Comparison of ENCODE assay signal across 9 mouse cellular contexts in genomic region chr2:64915448-64915847, GRCm38 (mm10).
DNase-seq lines count a peak whose midpoint lies in the region; ATAC-seq and TF ChIP-seq lines count a peak whose summit lies in the region.
"Had no signal": no experiment of that assay in that cellular context is flagged by ENCODE, and none has a peak within 500 bp of the region (broad histone marks: within the 10 kb centered on the region; RNA-seq: fewer than 3 reads in every experiment).

No protein-coding gene starts in this region.

- peak; percentile 85 for ATAC-seq in forebrain, embryonic 12.5 days (ENCODE audit: low FRiP score)

- 42% methylated on average over 6 of the region's 6 CpGs for WGBS in forebrain, embryonic 12.5 days

- no peaks in the 10 kb centered on the region for H3K27me3 ChIP-seq in E14TG2a.4 (ENCODE audit: insufficient read depth, low read length)
- no peaks in the 10 kb centered on the region for H3K27me3 ChIP-seq in forebrain, embryonic 12.5 days
- H3K27me3 ChIP-seq: limb, embryonic 12.5 days had no signal

- H3K4me2 ChIP-seq in forebrain, embryonic 12.5 days, result no peak overlapping the region
- H3K4me2 ChIP-seq: limb, embryonic 12.5 days had no signal

- H3K27ac ChIP-seq in forebrain, embryonic 12.5 days, result no peak overlapping the region
- H3K27ac ChIP-seq: limb, embryonic 12.5 days had no signal

- intact Hi-C loops in heart, postnatal 10 days (cut with DNase I), result no loop called here

- no peaks in the 10 kb centered on the region for H3K4me1 ChIP-seq in E14TG2a.4 (replicated peaks; ENCODE audit: low read depth, low read length)
- 0 out of 2 replicates have a peak, but pooled peaks cover 3% of the 10 kb centered on the region for H3K4me1 ChIP-seq in forebrain, embryonic 12.5 days
- H3K4me1 ChIP-seq: limb, embryonic 12.5 days had no signal

- H3K36me3 ChIP-seq in E14TG2a.4 (ENCODE audit: insufficient read depth, low read length), result no peaks in the 10 kb centered on the region
- H3K36me3 ChIP-seq in forebrain, embryonic 12.5 days (replicated peaks), result no peaks in the 10 kb centered on the region
- H3K36me3 ChIP-seq: limb, embryonic 12.5 days had no signal

- no peak overlapping the region for H3K4me3 ChIP-seq in E14TG2a.4 (replicated peaks; ENCODE audit: low read length)
- H3K4me3 ChIP-seq in forebrain, embryonic 12.5 days (replicated peaks), result no peak overlapping the region
- H3K4me3 ChIP-seq: limb, embryonic 12.5 days had no signal

- DNase-seq in cerebellum, adult 11-12 months, result peak; percentile 27
- no peak for DNase-seq in cerebellum, adult 8-10 months
- peak; percentile 25 to 29 for DNase-seq in layer of hippocampus, postnatal 36 days
- peak; percentile 85 for DNase-seq in telencephalon, adult 2 months (ENCODE audit: low read depth, low spot score)
- DNase-seq in heart, postnatal 10 days, result no peak
- no peak for DNase-seq in thymus, postnatal 36 days

- no peaks in the 10 kb centered on the region for H3K9me3 ChIP-seq in E14TG2a.4 (ENCODE audit: low read length)
- no peaks in the 10 kb centered on the region for H3K9me3 ChIP-seq in forebrain, embryonic 12.5 days
- H3K9me3 ChIP-seq: limb, embryonic 12.5 days had no signal

- TF ChIP-seq CTCF in E14TG2a.4 (conservative IDR thresholded peaks at IDR 0.05; ENCODE audit: low read length), result peak; percentile 16; the same call in 1 of the 2 replicates

- H3K9ac ChIP-seq in forebrain, embryonic 12.5 days, result no peak overlapping the region
- H3K9ac ChIP-seq: limb, embryonic 12.5 days had no signal

Comparison
In these comparisons a context has a peak if more than half of its experiments do, and no peak if none do; other contexts are left out.
1. DNase-seq: peak in cerebellum, adult 11-12 months (single experiment), layer of hippocampus, postnatal 36 days (2 of 2) and telencephalon, adult 2 months (single experiment); none in cerebellum, adult 8-10 months (single experiment), heart, postnatal 10 days (0 of 2) and thymus, postnatal 36 days (0 of 2).